Mouse (Mus musculus) cortical plate, adult 2 months (tissue): ENCODE measurements at regions not wholly inside any gene's neighbourhood (a gene's known extent, or its start where the extent isn't known, plus 50 kb on each side); places are given as distances from the start of the nearest gene placed in this dataset.

Experiments
- H3K27ac ChIP-seq: fragments of 200-500 bp; 2 replicates; pipeline ENCODE4 v1.5.1; 2012; ENCODE audit warnings: low read length, control low read depth, inconsistent platforms; ENCODE audit not compliant: insufficient read depth
- H3K4me1 ChIP-seq: fragments of 200-500 bp; 2 replicates; pipeline ENCODE4 v1.6.1; 2011; ENCODE audit warnings: low read length; ENCODE audit not compliant: control insufficient read depth, insufficient read depth
- H3K4me3 ChIP-seq: fragments of 200-500 bp; 2 replicates; pipeline ENCODE4 v1.5.1; 2011; ENCODE audit warnings: mild to moderate bottlenecking, low read length, control low read depth; ENCODE audit not compliant: insufficient read depth
- CTCF ChIP-seq: fragments of 200-500 bp; IDR thresholded peaks from 2 replicates; pipeline ENCODE4 v1.5.1; 2011; ENCODE audit warnings: mild to moderate bottlenecking, control low read depth, low read length; ENCODE audit not compliant: insufficient read depth; ENCODE audit errors: extremely low read depth
- POLR2A ChIP-seq: fragments of 200-500 bp; IDR thresholded peaks from 2 replicates; pipeline ENCODE4 v1.6.1; 2011; ENCODE audit warnings: mild to moderate bottlenecking, low read length, control low read depth; ENCODE audit not compliant: insufficient read depth; ENCODE audit errors: extremely low read depth

DNA sequence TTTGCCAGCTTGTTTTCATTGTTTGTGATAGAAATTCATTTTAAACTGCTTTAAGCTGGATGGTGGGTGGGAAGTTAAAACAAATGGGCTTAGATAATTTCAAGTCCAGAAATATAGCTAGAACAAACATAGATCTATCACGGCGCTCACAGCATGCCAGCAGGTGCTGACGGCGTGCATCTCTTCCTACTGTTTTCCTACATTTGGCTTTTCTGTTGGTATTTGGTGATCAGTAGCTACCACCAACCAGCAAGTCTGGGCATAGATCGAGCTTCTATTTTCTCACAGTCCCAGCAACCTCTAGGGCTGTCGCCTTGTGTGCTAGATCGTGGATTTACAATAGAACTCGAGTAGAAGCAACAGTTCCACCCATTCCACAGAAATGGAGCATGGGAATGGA is 290.9 kb upstream of the Zeb2 start:
- no peak overlapping the region for H3K27ac ChIP-seq
- TF ChIP-seq POLR2A (no peak), CTCF (no peak)
- peaks cover 2% of the 10 kb centered on the region; the same call in 1 of the 2 replicates for H3K4me1 ChIP-seq
- H3K4me3 ChIP-seq = no peak overlapping the region

DNA sequence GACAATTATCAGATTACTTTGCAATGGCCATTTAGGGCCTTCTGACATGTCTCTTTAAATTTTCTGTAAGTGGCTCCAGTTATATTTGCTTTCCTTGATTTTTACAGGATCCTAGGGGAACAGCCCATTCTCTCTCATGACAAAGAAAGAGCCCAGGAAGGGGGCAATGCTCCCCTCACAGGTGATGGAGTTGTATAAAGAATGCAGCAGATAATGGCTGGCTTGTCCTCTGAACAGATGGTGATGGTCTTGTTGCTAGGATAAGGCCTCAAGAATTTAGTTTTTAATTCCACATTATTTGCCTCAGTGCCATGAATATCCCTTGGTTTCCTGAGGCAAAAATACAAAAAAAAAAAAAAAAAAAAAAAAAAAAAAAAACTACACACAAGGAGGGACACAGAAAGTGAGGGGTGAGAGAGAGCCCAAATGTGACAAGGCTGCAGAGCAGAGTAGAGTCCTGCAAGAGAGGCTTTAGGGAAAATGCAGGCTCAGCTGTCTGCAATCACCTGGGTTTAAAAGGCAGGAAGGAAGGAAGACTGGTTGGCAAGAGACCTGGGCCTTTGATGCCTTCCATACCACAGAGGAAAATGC is 272.8 kb upstream of the Zeb2 start:
- Histone ChIP-seq H3K4me1 (no peaks in the 10 kb centered on the region), H3K4me3 (no peak overlapping the region), H3K27ac (no peak overlapping the region)
- TF ChIP-seq CTCF (no peak), POLR2A (no peak)

DNA sequence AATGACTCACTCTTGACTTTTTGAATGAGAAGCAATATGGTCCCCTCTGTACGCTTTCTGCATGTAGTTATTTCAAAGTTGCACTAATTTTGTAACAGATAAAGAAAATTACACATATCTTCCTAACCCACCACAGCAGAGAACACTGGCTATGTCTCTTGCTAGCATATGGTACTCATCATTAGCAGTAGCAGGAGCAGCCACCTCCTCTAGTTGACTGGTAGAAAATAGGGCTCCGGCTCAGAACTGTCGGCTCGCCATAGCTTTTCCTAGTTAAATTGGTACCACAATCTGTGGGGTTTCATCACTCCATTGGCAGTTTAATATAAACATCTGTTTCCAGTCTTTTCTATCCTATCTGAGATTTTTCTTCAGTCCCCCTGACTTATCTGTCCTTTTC is 254.1 kb upstream of the Zeb2 start:
- no peaks in the 10 kb centered on the region for H3K4me1 ChIP-seq
- TF ChIP-seq CTCF (no peak), POLR2A (no peak)
- H3K4me3 ChIP-seq = no peak overlapping the region
- H3K27ac ChIP-seq = no peak overlapping the region

- Histone ChIP-seq H3K4me3 (no peak overlapping the region), H3K27ac (no peak overlapping the region), H3K4me1 (no peaks in the 10 kb centered on the region)
- no peak for TF ChIP-seq POLR2A
- TF ChIP-seq CTCF = no peak
Observed at GRCm38 (mm10) chr2:45370615-45370968, 253.4 kb upstream of the Zeb2 start.

- TF ChIP-seq POLR2A (no peak), CTCF (no peak)
- Histone ChIP-seq H3K4me3 (no peak overlapping the region), H3K27ac (no peak overlapping the region), H3K4me1 (no peaks in the 10 kb centered on the region)
Observed at GRCm38 (mm10) chr2:45369914-45370614, 252.9 kb upstream of the Zeb2 start.

- Histone ChIP-seq H3K27ac (no peak overlapping the region), H3K4me1 (no peaks in the 10 kb centered on the region), H3K4me3 (no peak overlapping the region)
- TF ChIP-seq CTCF = no peak
- TF ChIP-seq POLR2A = no peak
Observed at GRCm38 (mm10) chr2:45369432-45369831, 252.2 kb upstream of the Zeb2 start.

DNA sequence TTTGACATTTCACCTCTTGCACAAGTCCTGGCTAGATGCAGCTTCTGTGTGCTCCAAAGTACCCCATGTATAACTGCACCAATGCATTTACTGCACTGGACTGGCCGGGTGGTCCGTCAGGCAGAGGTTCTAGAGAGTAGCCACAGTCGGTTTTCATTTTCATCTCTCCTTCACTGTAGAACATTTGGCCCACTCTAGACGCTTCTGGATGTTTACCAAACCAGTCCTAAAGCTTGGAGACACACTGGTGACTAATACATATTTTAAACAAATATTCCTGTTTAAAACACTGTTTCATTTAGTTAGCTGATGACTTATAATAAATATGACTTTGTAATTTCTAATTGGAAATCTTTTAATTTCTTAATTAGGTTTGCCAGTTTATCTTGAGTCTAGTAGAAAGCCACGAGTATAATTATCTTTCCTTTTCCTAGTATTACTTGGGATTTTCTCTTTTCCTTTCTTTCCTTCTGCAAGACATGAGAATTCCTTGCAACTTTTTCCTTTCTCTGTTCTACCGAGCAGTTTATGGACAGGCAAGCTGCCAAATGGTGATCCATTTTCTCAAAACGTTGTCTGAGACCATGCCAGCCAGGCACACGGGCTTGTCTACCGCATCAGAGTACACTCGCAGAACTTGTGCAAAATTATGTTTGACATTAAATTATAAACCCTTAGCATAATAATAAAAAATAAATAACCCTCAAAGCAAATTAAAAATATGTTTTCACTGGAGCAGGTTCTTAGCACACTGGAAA is 250.4 kb upstream of the Zeb2 start:
- TF ChIP-seq POLR2A (no peak), CTCF (no peak)
- Histone ChIP-seq H3K4me1 (no peaks in the 10 kb centered on the region), H3K27ac (no peak overlapping the region), H3K4me3 (no peak overlapping the region)

- Histone ChIP-seq H3K4me1 (no peaks in the 10 kb centered on the region), H3K4me3 (no peak overlapping the region), H3K27ac (peak overlapping the region; percentile 97)
- TF ChIP-seq POLR2A = no peak
- no peak for TF ChIP-seq CTCF
Observed at GRCm38 (mm10) chr2:45357266-45357665, 240.1 kb upstream of the Zeb2 start.

DNA sequence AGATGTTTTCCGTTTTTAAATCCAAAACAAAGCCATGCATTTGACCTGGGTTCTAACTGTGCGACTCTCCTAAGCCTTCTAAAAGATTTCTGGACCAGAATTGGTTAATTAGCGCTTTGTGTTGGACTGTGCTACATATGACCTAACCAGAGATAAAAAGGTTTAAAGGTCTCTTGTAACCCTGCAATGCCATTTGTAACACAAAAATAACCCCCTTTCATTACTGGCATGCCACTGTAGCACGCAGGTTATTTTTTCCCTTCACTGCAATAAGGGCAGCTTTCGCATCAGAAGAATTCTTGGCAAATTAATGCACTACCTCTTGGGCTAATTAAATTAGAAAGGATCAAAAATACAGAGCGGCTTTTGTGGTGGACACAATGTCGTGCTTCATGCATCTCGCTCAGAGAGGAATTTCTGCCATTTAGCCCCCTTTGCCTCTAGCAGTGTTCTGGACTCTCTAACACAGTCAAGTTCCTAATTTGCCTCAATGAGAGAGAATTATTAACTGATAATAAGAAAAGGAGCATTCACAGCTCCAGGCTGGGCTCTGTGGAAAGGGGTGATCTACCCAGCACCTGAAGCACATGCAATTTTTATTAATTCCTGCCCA is 239.5 kb upstream of the Zeb2 start:
- H3K4me3 ChIP-seq = no peak overlapping the region
- H3K27ac ChIP-seq = peak overlapping the region; percentile 97
- H3K4me1 ChIP-seq = no peaks in the 10 kb centered on the region
- TF ChIP-seq CTCF (no peak), POLR2A (no peak)

- Histone ChIP-seq H3K4me1 (no peaks in the 10 kb centered on the region), H3K27ac (no peak overlapping the region), H3K4me3 (no peak overlapping the region)
- TF ChIP-seq CTCF (no peak), POLR2A (no peak)
Observed at GRCm38 (mm10) chr2:45356021-45356420, 238.8 kb upstream of the Zeb2 start.
